Mouse (Mus musculus): ENCODE data around the gene Otud3. TPM values are rescaled to one million over a fixed set of nuclear protein-coding genes. Genes with fewer than 3 reads are reported as not detected.

The Otud3 gene
- total RNA-seq, 2 experiments from 2014 or later = 9.4 to 10.0 TPM

DNA sequence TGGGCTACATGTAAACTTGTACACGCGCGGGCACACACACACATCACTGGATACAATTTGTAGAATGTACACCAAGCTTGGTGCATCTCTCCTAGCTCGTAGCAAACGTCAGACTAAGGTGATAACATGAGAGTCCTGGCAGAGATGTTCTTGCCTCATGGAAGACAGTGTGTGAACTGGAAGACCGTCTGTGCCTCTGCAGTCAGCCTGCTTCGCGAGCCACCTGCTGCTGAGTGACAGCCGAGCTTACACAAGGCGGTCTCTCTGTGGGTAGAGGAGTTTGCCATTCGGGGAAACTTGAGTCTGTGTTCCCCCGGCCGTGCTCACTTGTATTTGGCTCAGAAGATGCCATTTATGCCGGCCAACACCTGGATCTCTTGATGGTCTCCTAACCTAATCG lies 55.3 kb downstream of the Otud3 start:
- DNase-seq = no peak
- intact Hi-C loops (cut with DNase I) = no loop called here

DNA sequence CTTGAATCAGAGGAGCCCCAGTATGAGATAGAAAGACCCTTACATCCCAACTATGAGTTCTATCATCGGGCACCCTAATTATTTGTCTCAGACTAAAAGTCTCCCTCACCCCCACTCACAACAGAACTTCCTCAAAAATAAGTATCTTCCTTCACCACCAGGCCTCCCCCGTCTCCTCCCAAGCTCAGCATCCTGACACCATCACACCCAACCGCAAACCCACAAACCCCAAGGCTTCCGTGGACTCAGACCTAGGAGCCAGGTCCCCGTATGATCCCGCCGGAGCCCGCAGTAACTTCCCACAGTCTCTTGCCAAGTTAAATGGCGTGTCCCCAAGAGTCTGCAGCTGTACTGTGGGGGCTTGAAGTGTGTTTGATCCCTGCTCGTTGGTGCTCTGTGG lies 56.2 kb downstream of the Otud3 start:
- intact Hi-C loops (cut with DNase I) = no loop called here
- no peak for DNase-seq

- DNase-seq = peak; percentile 41 to 69
- intact Hi-C loops (cut with DNase I) = no loop called here
These were observed 57.3 kb downstream of the Otud3 start for GRCm38 (mm10) chr4:138856491-138856890.

GRCm38 (mm10) chr4:138855092-138855632 lies 58.6 kb downstream of the Otud3 start:
- intact Hi-C loops (cut with DNase I) = no loop called here
- DNase-seq = no peak

- no peak for DNase-seq
- intact Hi-C loops (cut with DNase I) = no loop called here
These were observed 60.8 kb downstream of the Otud3 start for GRCm38 (mm10) chr4:138852961-138853360.

DNA sequence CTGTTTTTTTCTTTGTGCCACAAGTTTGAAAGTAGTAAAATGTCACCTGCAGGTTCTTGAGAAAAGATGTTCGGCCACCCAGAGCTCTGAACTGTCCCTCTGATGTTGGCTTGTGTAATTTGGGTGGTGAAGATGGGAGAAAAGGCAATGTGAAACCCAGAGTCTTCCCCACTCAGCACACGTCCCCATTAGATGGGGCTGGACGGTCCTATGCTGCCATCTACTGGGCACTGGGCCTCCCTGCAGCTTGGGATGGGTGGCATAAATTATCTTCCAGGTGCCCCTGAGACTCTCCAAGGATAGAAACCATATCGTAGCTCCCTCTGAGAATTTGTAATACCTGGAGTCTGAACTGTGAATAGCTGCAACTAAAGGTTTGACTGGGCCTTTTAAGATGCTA lies 62.3 kb downstream of the Otud3 start:
- intact Hi-C loops (cut with DNase I) = loop anchor here (1.0 kb wide), 3 partner anchors 103 to 404 kb away; no protein-coding TSS in a partner anchor
- DNase-seq = peak; percentile 74 to 85

Other genes starting within 250 kb of the Otud3 start
- not detected for gene Pla2g2c, start 189.2 kb downstream of the Otud3 start, total RNA-seq (2021)
- 1 to 10 TPM in 1 of 2 experiments, under 1 TPM in 1; 0.93 to 1.7 TPM for gene Ubxn10, start 176.8 kb downstream of the Otud3 start, total RNA-seq (2021)
- gene Pla2g2f, start 156.3 kb downstream of the Otud3 start, total RNA-seq (2021) = under 1 TPM; 0.20 to 0.36 TPM
- gene Pla2g2d, start 138.2 kb downstream of the Otud3 start, total RNA-seq (2021) = under 1 TPM in 1 of 2 experiments, not detected in 1; 0.17 TPM
- gene Pla2g5, start 50.5 kb downstream of the Otud3 start, total RNA-seq (2021) = 10 to 100 TPM; 22.4 to 30.4 TPM
- gene Gm13030, start 40.0 kb downstream of the Otud3 start, total RNA-seq (2021) = not detected
- gene Pla2g2e, start 36.0 kb downstream of the Otud3 start, total RNA-seq (2021) = 1 to 10 TPM; 1.4 TPM
- gene Rnf186, start 53.2 kb upstream of the Otud3 start, total RNA-seq (2021) = under 1 TPM in 1 of 2 experiments, not detected in 1; 0.22 TPM
- 1 to 10 TPM; 7.9 to 8.4 TPM for gene Tmco4, start 58.9 kb upstream of the Otud3 start, total RNA-seq (2021)
- not detected for gene Htr6, start 161.6 kb upstream of the Otud3 start, total RNA-seq (2021)
- 10 to 100 TPM; 32.1 to 32.2 TPM for gene Nbl1, start 179.0 kb upstream of the Otud3 start, total RNA-seq (2021)
- 100 to 1,000 TPM; 731 to 790 TPM for gene Minos1, start 217.2 kb upstream of the Otud3 start, total RNA-seq (2021)